Mouse (Mus musculus): ENCODE results near the gene Pik3r5. TPM values are rescaled to one million over a fixed set of nuclear protein-coding genes. Genes with fewer than 3 reads are reported as not detected.
A peak's percentile ranks its signal among the peaks of the same experiment; 100 is the strongest.

The Pik3r5 gene
- total RNA-seq, 2 experiments from 2014 or later = 9.0 to 16.5 TPM

DNA sequence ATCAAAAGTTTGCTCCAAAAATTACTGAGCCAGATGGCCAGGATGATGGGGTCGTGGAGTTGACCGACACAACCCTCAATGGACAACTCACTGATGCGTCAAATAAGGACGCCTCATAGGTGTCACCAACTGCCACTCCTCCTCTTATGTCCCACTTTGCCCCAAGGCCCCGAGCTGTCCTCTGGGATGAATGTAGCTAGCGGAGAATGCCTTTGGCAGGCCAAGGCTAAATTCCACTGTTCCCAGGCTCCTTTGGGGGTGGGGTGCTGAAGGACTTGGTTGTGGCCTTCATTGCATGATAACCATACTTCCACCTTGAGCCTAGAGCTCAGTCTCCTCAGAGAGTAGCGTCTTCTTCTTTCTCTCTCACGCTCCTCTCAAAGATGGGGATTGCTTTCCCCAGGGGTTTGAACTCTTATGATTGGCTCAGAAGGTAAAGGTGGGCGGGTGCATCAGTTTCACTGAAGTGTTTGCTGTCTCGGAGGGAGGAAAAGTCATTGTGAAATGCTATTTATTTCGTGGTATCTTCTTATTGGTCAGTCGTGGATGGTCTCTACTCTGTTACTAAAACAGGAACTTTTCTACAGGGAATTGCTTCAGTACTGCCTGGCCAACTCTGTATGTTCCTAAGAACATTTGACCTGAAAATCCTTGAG, 11.2 kb downstream of the Pik3r5 start:
- ATAC-seq (replicated peaks; ENCODE audit: poor library complexity, severe bottlenecking) = peak; percentile 85

DNA sequence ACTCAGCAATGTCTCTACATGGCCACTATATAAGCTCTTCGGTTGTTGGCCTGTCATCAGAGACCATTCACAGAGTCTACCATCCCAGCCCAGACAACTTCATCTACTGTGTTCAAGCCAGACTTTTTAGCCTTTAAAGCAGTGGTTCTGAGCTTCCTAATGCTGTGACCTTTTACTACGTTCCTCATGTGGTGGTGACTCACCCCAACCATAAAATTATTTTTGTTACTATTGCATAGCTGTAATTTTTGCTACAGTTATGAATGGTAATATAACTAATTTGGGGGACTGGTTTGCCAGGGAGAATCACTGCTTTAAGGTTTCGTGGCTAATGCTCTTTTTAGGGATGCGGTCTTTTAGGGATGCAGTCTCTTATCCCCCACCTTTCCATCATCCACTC, 14.0 kb downstream of the Pik3r5 start:
- no peak for ATAC-seq (replicated peaks; ENCODE audit: poor library complexity, severe bottlenecking)

DNA sequence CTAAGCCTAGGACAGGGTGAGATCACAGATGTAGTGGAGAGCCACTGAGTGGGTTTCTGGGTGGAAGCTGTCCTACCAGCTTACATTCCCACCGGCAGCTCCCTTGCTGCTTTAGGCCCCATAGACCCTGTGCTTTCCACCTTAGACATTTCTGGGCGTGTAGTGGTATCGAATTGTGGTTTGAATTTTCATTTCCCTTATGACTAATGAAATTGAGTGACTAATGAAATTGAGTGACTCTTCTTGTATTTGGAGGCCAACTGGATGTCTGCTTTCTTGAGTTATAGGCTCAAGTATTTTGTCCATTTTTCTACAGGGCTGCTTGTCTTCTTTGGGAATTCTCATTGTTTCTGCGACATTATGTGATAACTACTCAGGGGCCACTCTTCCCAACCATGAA, 14.6 kb downstream of the Pik3r5 start:
- 0 out of 2 replicates have a peak, but pooled peaks have one; percentile 7 for ATAC-seq (replicated peaks; ENCODE audit: poor library complexity, severe bottlenecking)

DNA sequence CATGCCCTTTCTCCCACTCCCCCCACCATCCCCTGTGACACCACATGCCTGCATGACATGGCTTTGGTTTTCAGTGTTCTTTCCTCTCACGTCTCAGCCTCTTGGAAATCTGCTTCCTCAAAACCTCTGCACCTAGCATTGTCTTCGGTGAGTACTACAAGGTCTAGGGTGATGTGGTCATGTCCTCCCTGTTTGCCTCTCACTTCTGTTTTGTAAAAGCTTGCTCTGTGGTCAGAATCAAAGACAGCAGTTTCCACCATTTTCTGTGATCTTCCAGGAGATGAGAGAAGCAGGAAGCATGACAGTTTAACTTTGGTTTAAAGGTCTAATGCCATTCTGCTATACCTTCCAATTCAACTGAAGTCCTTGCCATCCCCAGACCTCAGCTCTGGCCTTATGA, 15.3 kb downstream of the Pik3r5 start:
- ATAC-seq (replicated peaks; ENCODE audit: poor library complexity, severe bottlenecking) = peak; percentile 31; the same call in 1 of the 2 replicates

DNA sequence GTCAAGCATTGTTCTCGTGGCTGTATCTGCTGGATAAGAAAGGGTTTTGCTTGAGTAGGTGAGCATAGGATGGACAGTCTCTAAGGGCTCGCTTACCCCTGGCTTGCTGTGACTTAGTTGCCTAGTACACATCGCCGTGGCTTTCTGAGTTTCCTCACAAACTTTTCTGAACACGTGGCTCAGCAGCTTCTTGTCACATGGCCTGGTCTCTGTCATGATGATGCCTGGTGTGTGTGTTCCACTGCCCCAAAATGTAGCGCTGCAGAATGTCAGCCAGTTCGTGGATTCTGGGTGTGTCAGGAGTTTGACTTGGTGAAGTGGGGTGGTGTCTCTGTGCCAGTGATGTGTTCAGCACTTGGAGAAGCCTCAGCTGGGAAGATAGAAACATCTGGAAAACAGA, 16.4 kb downstream of the Pik3r5 start:
- ATAC-seq (replicated peaks; ENCODE audit: poor library complexity, severe bottlenecking) = no peak

DNA sequence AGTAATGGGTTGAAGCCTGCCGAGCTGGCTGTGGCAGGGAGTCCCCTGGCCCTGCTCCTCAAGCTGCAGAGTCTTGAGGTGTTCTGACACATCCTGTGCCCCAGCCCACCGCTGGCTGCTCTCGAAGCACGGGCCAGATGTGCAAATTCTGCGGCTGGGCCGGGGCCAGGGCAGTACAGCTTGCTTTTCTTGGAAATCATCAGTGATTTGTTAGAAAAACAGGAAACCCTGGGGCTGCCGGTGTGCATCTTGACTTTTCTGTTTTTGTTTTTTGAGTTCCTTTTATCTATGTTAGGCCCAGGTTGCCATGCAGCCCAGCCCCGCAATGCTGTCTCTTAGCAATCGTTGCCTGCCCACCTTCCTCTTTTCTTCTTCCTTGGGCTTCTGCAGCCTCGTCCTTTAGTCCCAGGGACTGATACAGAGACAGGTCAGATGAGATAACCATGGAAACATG, 19.4 kb downstream of the Pik3r5 start:
- ATAC-seq (replicated peaks; ENCODE audit: poor library complexity, severe bottlenecking) = peak; percentile 61

DNA sequence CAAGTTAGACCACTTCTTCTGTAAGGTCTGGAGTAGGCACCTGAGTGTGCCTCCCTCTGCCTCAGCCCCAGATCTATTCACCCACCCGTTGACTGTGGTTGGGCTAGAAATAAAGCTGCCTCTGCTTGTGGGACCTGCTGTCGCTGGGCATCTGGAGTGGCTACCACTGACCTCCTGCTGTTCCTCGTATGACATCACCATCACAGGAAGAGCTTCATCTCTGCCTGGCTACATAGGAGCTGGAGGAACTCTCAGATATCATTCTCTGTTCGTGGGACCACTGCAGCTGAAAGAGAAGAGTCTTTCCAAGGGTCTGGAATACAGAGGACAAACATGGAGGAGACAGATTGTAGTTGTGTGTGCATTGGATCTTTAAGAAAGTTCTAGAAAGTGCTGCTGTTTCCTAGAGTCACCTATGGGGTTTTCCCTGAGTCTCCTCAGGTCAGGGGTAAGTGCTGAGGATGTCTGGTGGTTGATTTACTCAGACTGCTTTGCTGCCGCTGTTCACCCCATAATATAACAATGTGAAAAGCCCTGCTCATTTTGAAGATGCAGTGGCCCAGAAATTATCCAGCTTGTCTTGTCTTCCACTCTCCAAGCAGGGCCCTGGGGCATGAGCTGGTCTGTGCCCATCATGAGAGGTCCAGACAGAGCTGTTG, 20.0 kb downstream of the Pik3r5 start:
- ATAC-seq (replicated peaks; ENCODE audit: poor library complexity, severe bottlenecking) = no peak

DNA sequence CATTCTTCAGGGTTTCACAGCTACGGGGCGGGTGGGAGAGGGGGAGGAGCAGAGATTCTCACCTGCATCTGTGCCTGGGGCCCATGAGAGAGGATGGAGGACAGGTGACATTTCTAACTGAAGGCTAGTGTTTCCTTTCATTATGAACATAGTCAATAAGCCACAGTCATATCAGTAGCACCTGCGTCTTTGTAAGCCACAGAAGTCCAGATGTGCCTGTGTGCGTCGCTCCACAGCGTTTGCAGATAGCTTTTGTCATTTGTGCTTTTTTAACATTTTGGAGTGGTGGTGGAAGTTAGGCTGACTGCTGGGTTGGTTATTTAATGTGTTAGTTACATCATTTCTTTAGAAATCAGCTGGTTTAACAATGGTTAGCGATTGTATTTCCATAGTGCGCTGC, 20.8 kb downstream of the Pik3r5 start:
- ATAC-seq (replicated peaks; ENCODE audit: poor library complexity, severe bottlenecking) = no peak

DNA sequence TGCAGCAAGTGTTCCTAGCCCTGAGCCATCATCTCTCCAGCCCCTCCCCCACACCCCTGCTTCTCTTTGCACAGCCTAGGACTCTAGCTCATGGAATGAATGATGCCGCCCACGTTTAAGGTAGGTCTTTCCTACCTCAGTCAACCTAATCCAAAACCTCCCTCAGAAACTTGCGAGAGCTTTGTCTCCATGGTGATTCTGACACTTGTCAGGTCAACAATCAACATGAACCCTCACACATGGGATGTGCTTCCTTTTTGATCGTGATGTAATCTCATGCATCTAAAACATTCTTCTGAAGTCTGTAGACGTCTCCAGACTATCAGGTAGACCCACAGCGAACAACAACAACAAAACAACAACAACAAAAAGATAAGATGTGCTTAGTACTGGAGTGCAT, 21.4 kb downstream of the Pik3r5 start:
- no peak for ATAC-seq (replicated peaks; ENCODE audit: poor library complexity, severe bottlenecking)

DNA sequence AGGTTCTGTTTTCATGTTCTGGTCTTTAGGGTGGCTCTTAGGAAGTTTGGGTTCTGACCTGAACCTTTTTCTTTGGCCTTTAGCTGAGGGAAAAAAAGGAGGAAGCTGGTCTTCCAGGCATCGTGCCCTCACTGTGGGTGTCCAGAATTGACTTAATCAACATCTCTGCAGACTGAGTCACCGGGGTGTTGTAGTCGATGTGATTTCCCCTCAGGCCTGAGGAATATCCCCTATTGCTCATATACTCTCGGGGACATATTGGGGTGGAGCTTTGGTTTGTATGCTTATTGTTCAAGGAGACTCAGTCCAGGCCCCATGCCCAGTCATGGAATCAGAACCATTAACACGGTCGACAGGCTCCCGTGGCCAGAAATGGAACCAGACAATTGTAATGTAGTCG, 26.2 kb downstream of the Pik3r5 start:
- peak; percentile 67 for ATAC-seq (replicated peaks; ENCODE audit: poor library complexity, severe bottlenecking)

DNA sequence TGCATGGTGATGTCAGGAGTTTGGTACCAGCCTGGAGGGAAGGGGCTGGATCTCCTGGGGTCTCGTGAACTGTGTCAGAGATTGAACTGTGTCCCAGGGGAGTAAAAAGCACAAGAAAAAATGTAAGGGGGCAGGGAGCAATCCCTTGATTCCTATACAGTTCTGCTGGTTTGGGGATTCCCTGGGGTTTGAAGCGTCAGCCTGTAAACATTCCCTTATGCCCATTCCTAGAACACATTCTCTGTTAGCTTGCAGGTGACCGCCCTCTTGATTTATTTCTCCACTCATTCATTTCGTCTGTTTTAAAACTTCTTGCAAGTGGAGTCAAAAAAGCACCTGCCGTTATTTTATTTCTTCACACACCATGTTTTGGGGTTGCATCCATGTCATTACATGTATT, 27.1 kb downstream of the Pik3r5 start:
- no peak for ATAC-seq (replicated peaks; ENCODE audit: poor library complexity, severe bottlenecking)

DNA sequence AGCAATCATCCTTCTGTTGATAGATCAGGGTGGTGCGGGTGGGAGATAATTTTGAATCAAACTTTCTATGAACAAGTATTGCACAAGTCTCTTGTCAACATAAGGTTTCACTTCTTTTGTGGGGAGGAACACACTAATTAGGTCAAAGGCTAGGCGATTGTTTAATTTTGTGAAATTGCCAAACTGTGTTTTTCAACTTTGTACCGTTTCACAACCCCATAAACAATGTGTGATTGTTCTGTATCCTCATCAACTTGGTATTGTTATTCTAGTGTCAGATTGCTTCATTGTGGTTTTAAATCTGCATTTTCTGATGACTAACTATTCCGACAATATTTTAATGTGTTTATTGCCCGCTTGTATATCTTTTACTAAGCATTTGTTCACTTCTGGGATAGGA, 27.6 kb downstream of the Pik3r5 start:
- ATAC-seq (replicated peaks; ENCODE audit: poor library complexity, severe bottlenecking) = peak; percentile 75

DNA sequence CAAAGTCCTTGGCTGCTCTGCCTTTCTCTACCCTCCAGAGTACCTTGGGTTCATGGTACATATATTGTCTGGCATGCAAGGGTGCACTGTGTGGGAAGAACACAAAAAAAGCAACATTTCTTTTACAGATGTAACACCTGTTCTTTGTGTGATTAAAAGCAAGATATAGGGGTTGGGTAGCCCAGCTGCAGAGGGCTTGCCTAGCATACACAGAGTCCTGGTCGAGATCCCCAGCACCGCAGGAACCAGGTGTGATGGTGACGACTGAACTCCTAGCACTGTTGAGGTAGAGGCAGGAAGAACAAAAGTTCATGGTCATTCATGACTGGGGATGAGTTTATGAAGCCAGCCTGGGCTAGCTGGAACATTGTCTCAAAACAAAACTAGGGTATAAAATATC, 30.8 kb downstream of the Pik3r5 start:
- ATAC-seq (replicated peaks; ENCODE audit: poor library complexity, severe bottlenecking) = no peak

DNA sequence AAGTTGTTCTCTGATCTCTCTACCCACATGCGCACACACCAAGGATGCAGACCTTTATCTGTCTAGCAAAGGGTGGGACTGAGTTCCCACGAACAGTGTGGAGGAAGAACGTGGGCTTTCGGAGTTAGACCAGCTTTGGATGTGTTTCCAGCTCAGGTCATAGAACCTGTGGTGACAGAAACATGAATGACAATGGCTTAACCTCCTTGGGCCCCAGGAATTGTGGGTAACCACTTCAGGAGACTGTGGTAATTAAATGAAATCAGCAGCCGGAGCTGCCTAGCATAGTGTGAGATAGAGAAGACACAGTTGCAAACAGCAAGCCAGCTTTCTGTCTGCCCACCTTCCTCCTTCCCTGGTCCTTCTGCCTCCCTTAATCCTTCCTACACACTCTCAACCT, 32.3 kb downstream of the Pik3r5 start:
- ATAC-seq (replicated peaks; ENCODE audit: poor library complexity, severe bottlenecking) = no peak

DNA sequence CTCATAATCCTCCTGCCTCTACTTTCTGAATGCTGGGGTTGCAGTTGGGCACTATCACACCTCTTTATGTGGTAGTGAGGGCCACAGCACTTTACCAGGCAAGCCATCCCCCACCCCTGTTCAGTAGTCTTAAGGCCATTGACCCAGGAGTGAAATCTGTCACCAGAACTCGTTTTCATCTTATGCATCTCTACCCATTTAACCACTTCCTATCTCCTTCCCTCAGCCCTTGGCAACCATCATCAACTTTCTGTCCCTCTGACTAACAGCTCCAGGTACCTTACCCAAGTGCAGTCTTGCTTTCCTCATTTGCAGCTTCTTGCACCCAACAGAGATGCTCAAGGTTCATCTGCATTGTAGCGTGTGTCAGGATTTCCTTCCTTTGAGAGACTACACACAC, 33.2 kb downstream of the Pik3r5 start:
- ATAC-seq (replicated peaks; ENCODE audit: poor library complexity, severe bottlenecking) = no peak

DNA sequence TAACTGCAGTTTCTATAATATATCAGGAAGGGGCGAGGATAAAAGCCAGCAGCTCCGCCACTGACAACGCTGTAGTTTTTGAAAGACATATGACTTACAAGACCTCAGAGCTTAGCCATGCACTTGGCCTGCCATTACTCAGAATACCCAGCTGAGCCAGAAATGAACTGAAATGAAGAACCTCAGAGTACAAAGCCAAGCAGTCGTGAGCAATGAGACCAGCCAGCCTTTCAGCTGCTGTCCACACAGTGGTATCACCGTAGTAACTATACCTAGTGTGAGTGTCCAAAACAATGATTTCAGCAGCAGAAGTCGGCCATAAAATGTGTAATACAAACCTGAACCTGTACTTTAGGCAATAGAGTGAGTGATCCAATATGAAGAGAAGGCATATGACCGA, 35.5 kb downstream of the Pik3r5 start:
- ATAC-seq (replicated peaks; ENCODE audit: poor library complexity, severe bottlenecking) = no peak

DNA sequence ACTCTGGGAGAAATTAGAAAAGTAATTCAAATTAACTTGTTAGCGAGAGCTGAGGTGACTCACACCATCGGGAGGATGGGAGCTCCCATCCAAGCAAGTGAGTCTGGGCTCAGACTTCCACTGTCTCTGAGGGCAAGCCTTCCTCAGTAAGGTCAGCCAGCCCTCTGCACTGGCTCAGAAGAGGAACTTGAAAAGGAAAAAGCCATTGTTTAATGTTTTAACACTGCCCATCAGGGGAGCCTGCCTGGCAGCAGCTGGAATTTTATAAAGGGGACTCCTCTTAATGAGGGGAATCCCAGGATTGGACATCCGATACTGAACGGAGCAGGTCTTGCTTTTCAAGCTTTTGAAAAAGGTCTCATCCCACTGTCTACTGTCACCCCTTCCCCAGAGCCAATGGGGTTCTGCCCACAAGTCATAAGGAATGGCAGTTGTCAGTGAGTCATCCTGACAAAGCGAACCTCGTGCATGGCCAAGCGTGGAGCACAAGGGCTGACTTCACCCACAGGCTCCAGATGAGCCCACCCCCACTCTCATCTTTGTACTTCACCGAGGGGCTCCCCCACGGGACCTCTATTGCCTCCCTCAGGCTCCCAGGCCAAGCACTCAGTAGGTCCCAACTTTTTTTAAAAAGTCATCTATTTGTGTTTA, 36.2 kb downstream of the Pik3r5 start:
- ATAC-seq (replicated peaks; ENCODE audit: poor library complexity, severe bottlenecking) = no peak

DNA sequence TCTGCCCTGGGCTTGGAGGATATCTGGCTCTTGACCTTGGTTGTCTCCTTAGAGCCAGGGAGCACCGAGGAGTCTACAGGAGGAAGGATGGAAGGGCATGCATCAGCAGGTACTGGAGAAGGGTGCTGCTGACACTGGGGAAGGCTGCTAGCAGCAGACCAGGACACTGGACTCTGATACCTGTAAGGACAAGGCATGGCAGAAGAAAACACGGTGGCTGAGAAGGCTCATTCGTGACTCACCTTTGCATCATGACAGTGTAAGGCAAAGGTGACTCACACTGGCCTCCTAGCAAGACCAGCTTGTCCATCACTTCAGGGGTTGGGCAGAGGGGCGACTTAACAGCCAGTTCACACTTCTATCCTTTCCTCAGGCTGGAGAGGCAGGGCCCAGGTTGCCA, 37.0 kb downstream of the Pik3r5 start:
- no peak for ATAC-seq (replicated peaks; ENCODE audit: poor library complexity, severe bottlenecking)

DNA sequence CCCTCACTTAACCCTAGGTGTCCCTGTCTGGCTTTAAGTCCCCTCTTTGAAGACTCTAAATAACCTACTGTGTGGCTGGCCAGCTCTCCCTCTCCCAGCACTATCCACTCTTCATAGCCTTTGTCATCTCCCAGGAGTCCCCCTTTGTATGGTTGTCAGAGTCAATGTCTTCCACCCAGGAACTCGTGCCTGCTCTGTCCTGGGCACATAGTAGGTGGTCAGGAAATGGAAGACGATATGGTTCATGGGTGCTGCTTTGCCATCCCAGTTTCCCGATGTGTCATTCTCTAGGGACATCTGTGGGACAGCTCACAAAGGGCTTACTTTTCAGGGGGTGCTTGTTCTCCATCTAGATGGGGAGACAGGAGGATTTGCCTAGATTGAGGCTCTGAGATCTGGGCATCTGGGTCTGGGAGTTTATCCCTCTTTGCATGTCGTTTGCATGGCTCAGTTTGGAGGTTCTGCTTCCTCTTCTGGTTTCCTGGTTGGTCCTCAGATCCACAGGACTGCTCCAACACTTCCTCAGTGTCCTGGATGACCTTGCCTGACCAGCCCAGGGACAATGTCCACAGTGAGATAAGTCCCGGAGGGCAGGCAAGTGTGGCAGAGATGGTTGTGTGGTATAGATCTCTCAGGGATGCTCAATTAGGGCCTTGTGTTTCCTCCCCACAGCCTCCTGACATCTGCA, 40.4 kb downstream of the Pik3r5 start:
- ATAC-seq (replicated peaks; ENCODE audit: poor library complexity, severe bottlenecking) = no peak

DNA sequence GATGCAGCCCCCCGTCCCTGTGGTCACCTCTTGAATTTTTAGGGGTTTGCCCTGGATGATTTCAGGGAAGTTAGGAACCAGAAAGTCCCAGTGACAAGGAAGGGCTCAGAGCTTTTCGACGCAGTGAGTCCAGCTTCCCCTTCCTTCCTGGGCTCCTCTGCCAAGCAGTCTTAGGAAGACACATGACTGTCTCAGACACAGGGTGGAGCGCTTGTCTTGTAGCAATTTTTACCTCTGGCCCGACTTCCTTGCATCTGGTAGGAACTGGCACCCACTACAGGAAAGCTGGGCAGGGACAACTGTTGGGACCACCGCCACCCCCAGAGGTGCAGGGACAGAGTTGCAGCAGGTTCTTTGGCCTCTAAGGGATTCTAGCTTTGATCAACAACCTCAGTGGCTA, 42.7 kb downstream of the Pik3r5 start:
- ATAC-seq (replicated peaks; ENCODE audit: poor library complexity, severe bottlenecking) = no peak

DNA sequence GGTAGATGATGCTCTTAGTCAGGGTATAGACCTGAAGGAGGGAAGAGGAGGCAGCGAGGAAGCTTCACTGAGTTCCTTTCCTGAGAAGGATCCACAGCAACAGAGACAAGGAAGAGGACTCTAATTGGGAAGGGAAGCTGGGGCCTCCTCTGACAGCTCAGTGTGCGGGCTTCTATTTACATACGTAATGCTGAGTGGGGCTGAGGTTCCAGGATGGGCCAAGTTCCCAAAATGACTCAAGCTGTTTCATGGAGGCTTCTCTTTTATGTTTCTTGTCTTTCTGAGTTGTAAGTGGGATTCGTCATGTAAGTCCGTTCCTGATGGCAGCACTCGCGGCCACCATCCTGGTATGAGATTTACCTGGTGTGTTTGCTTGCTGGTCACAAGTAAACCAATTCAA, 43.8 kb downstream of the Pik3r5 start:
- no peak for ATAC-seq (replicated peaks; ENCODE audit: poor library complexity, severe bottlenecking)

Measured in granulocyte monocyte progenitor cell, adult 5-6 weeks (primary cell).